Mouse (Mus musculus): ENCODE data around the gene Celsr3. TPM values are rescaled to one million over a fixed set of nuclear protein-coding genes. Genes with fewer than 3 reads are reported as not detected.

Gene Celsr3
- polyA plus RNA-seq, 1 experiment from 2014 or later = 5.4 TPM

GRCm38 (mm10) chr9:108798508-108799075 lies 27.5 kb upstream of the Celsr3 start:
- H3K36me3 ChIP-seq (ENCODE audit: control insufficient read depth, insufficient read depth, low read length) = peaks cover 25% of the 10 kb centered on the region
- 91% methylated on average over 5 of the region's 5 CpGs for WGBS

DNA sequence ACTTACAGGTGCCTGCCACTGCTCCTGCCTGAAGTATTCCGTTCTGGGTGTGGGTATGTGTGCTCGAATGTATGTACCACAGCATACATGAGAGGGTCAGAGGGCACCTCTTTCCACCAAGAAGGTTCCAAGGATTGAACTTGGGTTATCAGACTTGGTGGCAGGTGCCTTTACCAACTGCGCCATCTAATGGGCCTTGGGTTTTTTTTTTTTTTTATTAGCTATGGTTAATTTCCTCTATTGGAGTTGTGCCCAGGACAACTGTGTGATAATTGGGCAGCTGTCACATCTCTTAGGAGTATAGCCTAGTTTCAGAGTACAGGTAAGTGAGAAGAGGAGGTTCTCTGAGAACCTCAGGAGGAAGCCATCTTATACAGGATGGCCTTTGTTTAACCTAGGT lies 26.6 kb upstream of the Celsr3 start:
- Histone ChIP-seq H3K4me1 (ENCODE audit: control insufficient read depth, insufficient read depth, low read length) (peaks cover 10% of the 10 kb centered on the region), H3K27ac (ENCODE audit: low read depth, low read length) (no peak overlapping the region), H3K36me3 (ENCODE audit: control insufficient read depth, insufficient read depth, low read length) (peaks cover 30% of the 10 kb centered on the region), H3K9me3 (ENCODE audit: control insufficient read depth, low read length) (no peaks in the 10 kb centered on the region), H3K27me3 (ENCODE audit: control insufficient read depth, insufficient read depth, low read length) (no peaks in the 10 kb centered on the region), H3K9ac (ENCODE audit: low read length) (no peak overlapping the region), H3K4me3 (ENCODE audit: low read depth, low read length) (no peak overlapping the region), H3K4me2 (no peak overlapping the region)
- DNase-seq (ENCODE audit: low spot score, missing footprints) = no peak
- WGBS = 93% methylated on average over 3 of the region's 3 CpGs
- no peak for ATAC-seq (ENCODE audit: low FRiP score)

More at GRCm38 (mm10) chr9:108798508-108799075, 27.5 kb upstream of the Celsr3 start:
- H3K4me3 ChIP-seq (ENCODE audit: low read depth, low read length) = no peak overlapping the region
- H3K4me2 ChIP-seq = no peak overlapping the region
- H3K27ac ChIP-seq (ENCODE audit: low read depth, low read length) = no peak overlapping the region
- H3K27me3 ChIP-seq (ENCODE audit: control insufficient read depth, insufficient read depth, low read length) = no peaks in the 10 kb centered on the region
- H3K9me3 ChIP-seq (ENCODE audit: control insufficient read depth, low read length) = no peaks in the 10 kb centered on the region
- DNase-seq (ENCODE audit: low spot score, missing footprints) (no peak), ATAC-seq (ENCODE audit: low FRiP score) (no peak)
- peaks cover 14% of the 10 kb centered on the region for H3K4me1 ChIP-seq (ENCODE audit: control insufficient read depth, insufficient read depth, low read length)
- no peak overlapping the region for H3K9ac ChIP-seq (ENCODE audit: low read length)

- no peak overlapping the region for H3K9ac ChIP-seq (ENCODE audit: low read length)
- ATAC-seq (ENCODE audit: low FRiP score) (no peak), DNase-seq (ENCODE audit: low spot score, missing footprints) (no peak)
- H3K36me3 ChIP-seq (ENCODE audit: control insufficient read depth, insufficient read depth, low read length) = peaks cover 27% of the 10 kb centered on the region
- 86% methylated on average over 8 of the region's 8 CpGs for WGBS
- H3K4me2 ChIP-seq = no peak overlapping the region
- H3K27me3 ChIP-seq (ENCODE audit: control insufficient read depth, insufficient read depth, low read length) = no peaks in the 10 kb centered on the region
- no peak overlapping the region for H3K27ac ChIP-seq (ENCODE audit: low read depth, low read length)
- no peak overlapping the region for H3K4me3 ChIP-seq (ENCODE audit: low read depth, low read length)
- peaks cover 5% of the 10 kb centered on the region; the same call in 1 of the 2 replicates for H3K4me1 ChIP-seq (ENCODE audit: control insufficient read depth, insufficient read depth, low read length)
- H3K9me3 ChIP-seq (ENCODE audit: control insufficient read depth, low read length) = no peaks in the 10 kb centered on the region
Observed at GRCm38 (mm10) chr9:108805768-108806167, 20.4 kb upstream of the Celsr3 start.

GRCm38 (mm10) chr9:108806379-108806778 lies 19.7 kb upstream of the Celsr3 start:
- no peak overlapping the region for H3K27ac ChIP-seq (ENCODE audit: low read depth, low read length)
- no peak for ATAC-seq (ENCODE audit: low FRiP score)
- H3K9me3 ChIP-seq (ENCODE audit: control insufficient read depth, low read length) = no peaks in the 10 kb centered on the region
- no peaks in the 10 kb centered on the region for H3K27me3 ChIP-seq (ENCODE audit: control insufficient read depth, insufficient read depth, low read length)
- peaks cover 24% of the 10 kb centered on the region for H3K36me3 ChIP-seq (ENCODE audit: control insufficient read depth, insufficient read depth, low read length)
- H3K4me2 ChIP-seq = no peak overlapping the region
- H3K9ac ChIP-seq (ENCODE audit: low read length) = no peak overlapping the region
- no peak overlapping the region for H3K4me3 ChIP-seq (ENCODE audit: low read depth, low read length)
- no peak for DNase-seq (ENCODE audit: low spot score, missing footprints)
- peaks cover 5% of the 10 kb centered on the region; the same call in 1 of the 2 replicates for H3K4me1 ChIP-seq (ENCODE audit: control insufficient read depth, insufficient read depth, low read length)

GRCm38 (mm10) chr9:108806831-108807230 lies 19.3 kb upstream of the Celsr3 start:
- DNase-seq (ENCODE audit: low spot score, missing footprints) = no peak
- 96% methylated on average over 1 of the region's 1 CpGs for WGBS
- H3K36me3 ChIP-seq (ENCODE audit: control insufficient read depth, insufficient read depth, low read length) = peaks cover 27% of the 10 kb centered on the region

DNA sequence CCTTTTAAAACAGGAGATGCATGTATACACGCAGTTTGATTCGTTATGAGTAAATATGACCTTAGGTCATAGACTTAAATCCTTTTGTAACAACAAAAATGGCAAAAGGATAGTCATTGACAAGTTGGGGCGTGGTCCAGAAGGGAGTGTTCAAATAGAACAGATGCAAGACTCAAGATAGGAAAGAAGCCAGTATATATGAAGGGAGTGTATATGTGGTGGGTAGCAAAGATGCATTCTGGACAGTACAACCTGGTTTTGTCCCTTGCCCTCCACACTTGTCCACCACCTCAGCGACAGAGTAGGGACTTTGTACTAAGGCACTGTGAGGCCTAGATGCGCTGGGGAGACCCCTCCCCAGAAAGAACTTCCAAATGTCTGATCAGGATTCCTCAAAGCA lies 18.4 kb upstream of the Celsr3 start:
- ATAC-seq (ENCODE audit: low FRiP score) = no peak; the same call in none of the 2 replicates
- H3K4me2 ChIP-seq = no peak overlapping the region
- no peaks in the 10 kb centered on the region for H3K9me3 ChIP-seq (ENCODE audit: control insufficient read depth, low read length)
- H3K4me3 ChIP-seq (ENCODE audit: low read depth, low read length) = no peak overlapping the region
- no peak for DNase-seq (ENCODE audit: low spot score, missing footprints)
- peaks cover 27% of the 10 kb centered on the region for H3K36me3 ChIP-seq (ENCODE audit: control insufficient read depth, insufficient read depth, low read length)
- 68% methylated on average over 5 of the region's 5 CpGs for WGBS
- no peak overlapping the region for H3K27ac ChIP-seq (ENCODE audit: low read depth, low read length)
- H3K4me1 ChIP-seq (ENCODE audit: control insufficient read depth, insufficient read depth, low read length) = peaks cover 5% of the 10 kb centered on the region; the same call in 1 of the 2 replicates
- no peaks in the 10 kb centered on the region for H3K27me3 ChIP-seq (ENCODE audit: control insufficient read depth, insufficient read depth, low read length)
- no peak overlapping the region for H3K9ac ChIP-seq (ENCODE audit: low read length)

More at GRCm38 (mm10) chr9:108806831-108807230, 19.3 kb upstream of the Celsr3 start:
- no peak overlapping the region for H3K27ac ChIP-seq (ENCODE audit: low read depth, low read length)
- H3K4me1 ChIP-seq (ENCODE audit: control insufficient read depth, insufficient read depth, low read length) = peaks cover 5% of the 10 kb centered on the region; the same call in 1 of the 2 replicates
- H3K9ac ChIP-seq (ENCODE audit: low read length) = no peak overlapping the region
- no peaks in the 10 kb centered on the region for H3K9me3 ChIP-seq (ENCODE audit: control insufficient read depth, low read length)
- ATAC-seq (ENCODE audit: low FRiP score) = no peak
- H3K4me3 ChIP-seq (ENCODE audit: low read depth, low read length) = no peak overlapping the region
- H3K4me2 ChIP-seq = no peak overlapping the region
- no peaks in the 10 kb centered on the region for H3K27me3 ChIP-seq (ENCODE audit: control insufficient read depth, insufficient read depth, low read length)

- ATAC-seq (ENCODE audit: low FRiP score) (peak; percentile 92), DNase-seq (ENCODE audit: low spot score, missing footprints) (peak; percentile 100)
- peaks cover 5% of the 10 kb centered on the region; the same call in 1 of the 2 replicates for H3K4me1 ChIP-seq (ENCODE audit: control insufficient read depth, insufficient read depth, low read length)
- under 1% methylated on average over 55 of the region's 62 CpGs for WGBS
- H3K9ac ChIP-seq (ENCODE audit: low read length) = peak within 1 kb of the TSS; percentile 89
- no peak within 1 kb of the TSS; the same call in 1 of the 2 replicates for H3K27ac ChIP-seq (ENCODE audit: low read depth, low read length)
- peaks cover 27% of the 10 kb centered on the region for H3K36me3 ChIP-seq (ENCODE audit: control insufficient read depth, insufficient read depth, low read length)
- H3K9me3 ChIP-seq (ENCODE audit: control insufficient read depth, low read length) = no peaks in the 10 kb centered on the region
- peak within 1 kb of the TSS; percentile 78 for H3K4me2 ChIP-seq
- no peaks in the 10 kb centered on the region for H3K27me3 ChIP-seq (ENCODE audit: control insufficient read depth, insufficient read depth, low read length)
- H3K4me3 ChIP-seq (ENCODE audit: low read depth, low read length) = peak within 1 kb of the TSS; percentile 77
Observed at GRCm38 (mm10) chr9:108808163-108808665, 17.9 kb upstream of the Celsr3 start, which contains the start of gene Nckipsd. TSS of gene Nckipsd (plus strand) at chr9:108808368.

DNA sequence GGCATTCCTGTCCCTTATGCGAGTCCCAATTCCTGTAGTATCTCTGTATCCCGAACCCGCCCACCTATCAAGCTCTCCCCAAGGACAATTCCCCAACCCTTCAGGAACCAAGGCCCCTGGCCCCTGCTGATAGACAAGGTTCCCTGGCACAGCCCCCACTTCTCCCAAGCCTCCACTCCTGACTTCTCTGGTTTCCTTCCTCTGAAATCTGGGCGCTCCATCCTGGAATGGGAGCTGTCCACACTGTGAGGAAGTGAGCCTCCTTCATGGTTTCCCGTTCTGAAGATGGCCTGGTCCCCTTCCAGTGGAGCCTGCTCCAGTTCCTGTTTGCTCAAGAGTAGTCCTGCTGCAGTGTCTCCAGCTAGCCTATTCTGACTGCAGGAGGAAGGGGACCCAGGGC lies 16.9 kb upstream of the Celsr3 start:
- ATAC-seq (ENCODE audit: low FRiP score) (no peak), DNase-seq (ENCODE audit: low spot score, missing footprints) (no peak)
- Histone ChIP-seq H3K27ac (ENCODE audit: low read depth, low read length) (no peak overlapping the region), H3K9ac (ENCODE audit: low read length) (no peak overlapping the region), H3K36me3 (ENCODE audit: control insufficient read depth, insufficient read depth, low read length) (peaks cover 26% of the 10 kb centered on the region), H3K4me3 (ENCODE audit: low read depth, low read length) (0 out of 2 replicates have a peak overlapping the region, but pooled peaks have one; percentile 77), H3K4me2 (peak overlapping the region; percentile 78), H3K4me1 (ENCODE audit: control insufficient read depth, insufficient read depth, low read length) (peaks cover 5% of the 10 kb centered on the region; the same call in 1 of the 2 replicates), H3K27me3 (ENCODE audit: control insufficient read depth, insufficient read depth, low read length) (no peaks in the 10 kb centered on the region), H3K9me3 (ENCODE audit: control insufficient read depth, low read length) (no peaks in the 10 kb centered on the region)
- 63% methylated on average over 5 of the region's 5 CpGs for WGBS

DNA sequence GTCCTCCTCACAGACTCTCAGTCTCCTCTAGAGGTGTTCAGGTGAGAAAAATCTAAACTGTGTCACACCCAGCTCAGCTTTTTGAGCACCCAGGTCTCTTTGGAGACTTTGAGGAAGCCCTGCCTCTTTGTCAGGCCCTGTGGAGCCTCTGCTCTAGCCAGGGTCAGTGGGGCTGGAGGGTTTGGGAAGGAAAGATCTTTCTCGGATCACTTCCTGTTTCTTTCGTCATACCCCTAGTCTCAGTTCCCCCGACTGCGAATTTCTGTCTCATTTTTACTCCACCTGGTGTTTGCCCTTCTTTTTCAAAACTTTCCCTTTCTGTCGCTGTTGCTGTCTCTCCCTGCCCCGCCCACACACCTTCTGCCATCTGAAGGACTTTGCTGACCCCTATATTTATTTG lies 16.4 kb upstream of the Celsr3 start:
- Histone ChIP-seq H3K4me3 (ENCODE audit: low read depth, low read length) (no peak overlapping the region), H3K9ac (ENCODE audit: low read length) (no peak overlapping the region), H3K36me3 (ENCODE audit: control insufficient read depth, insufficient read depth, low read length) (peaks cover 21% of the 10 kb centered on the region), H3K9me3 (ENCODE audit: control insufficient read depth, low read length) (no peaks in the 10 kb centered on the region), H3K4me2 (no peak overlapping the region), H3K27me3 (ENCODE audit: control insufficient read depth, insufficient read depth, low read length) (no peaks in the 10 kb centered on the region), H3K27ac (ENCODE audit: low read depth, low read length) (no peak overlapping the region), H3K4me1 (ENCODE audit: control insufficient read depth, insufficient read depth, low read length) (peaks cover 5% of the 10 kb centered on the region; the same call in 1 of the 2 replicates)
- WGBS = 90% methylated on average over 6 of the region's 6 CpGs
- DNase-seq (ENCODE audit: low spot score, missing footprints) (no peak), ATAC-seq (ENCODE audit: low FRiP score) (no peak)

Measured in midbrain, embryonic 11.5 days (tissue).